Mouse (Mus musculus): ENCODE results near the gene Mfsd11. TPM values are rescaled to one million over a fixed set of nuclear protein-coding genes. Genes with fewer than 3 reads are reported as not detected.
"Not testable (repeated sequence)": the region's sequence is repeated elsewhere in the genome, so short reads cannot be mapped to it uniquely, and the experiment has no call there.

The Mfsd11 gene
- polyA plus RNA-seq, 1 experiment from 2014 or later, result 27.0 TPM

DNA sequence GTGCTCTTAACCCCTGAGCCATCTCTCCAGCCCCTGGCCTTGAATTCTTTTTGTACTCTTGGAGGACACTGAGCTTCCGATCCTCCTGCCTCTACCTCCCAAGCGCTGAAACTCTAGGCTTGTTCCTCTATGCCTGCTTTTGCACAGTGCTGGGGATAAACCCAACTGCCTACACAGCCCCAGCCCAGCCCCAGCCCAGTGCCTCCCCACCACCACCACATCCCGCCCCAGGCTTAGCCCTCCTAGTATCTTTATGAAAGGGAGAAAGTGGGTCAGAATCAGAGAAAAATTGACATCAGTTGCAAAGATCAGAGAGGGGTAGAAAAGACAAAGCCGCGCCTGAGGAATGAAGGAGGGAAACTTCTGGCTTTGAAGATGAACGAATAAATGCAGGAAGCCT lies 31.8 kb downstream of the Mfsd11 start:
- peaks cover 13% of the 10 kb centered on the region for H3K4me1 ChIP-seq
- H3K27ac ChIP-seq, result no peak overlapping the region
- no peak overlapping the region for H3K4me3 ChIP-seq
- no peaks in the 10 kb centered on the region for H3K36me3 ChIP-seq
- 86% methylated on average over 6 of the region's 6 CpGs for WGBS
- no peak for DNase-seq (ENCODE audit: low spot score)
- no peaks in the 10 kb centered on the region for H3K9me3 ChIP-seq
- H3K27me3 ChIP-seq (ENCODE audit: insufficient read depth, poor library complexity, severe bottlenecking), result peaks cover 36% of the 10 kb centered on the region

DNA sequence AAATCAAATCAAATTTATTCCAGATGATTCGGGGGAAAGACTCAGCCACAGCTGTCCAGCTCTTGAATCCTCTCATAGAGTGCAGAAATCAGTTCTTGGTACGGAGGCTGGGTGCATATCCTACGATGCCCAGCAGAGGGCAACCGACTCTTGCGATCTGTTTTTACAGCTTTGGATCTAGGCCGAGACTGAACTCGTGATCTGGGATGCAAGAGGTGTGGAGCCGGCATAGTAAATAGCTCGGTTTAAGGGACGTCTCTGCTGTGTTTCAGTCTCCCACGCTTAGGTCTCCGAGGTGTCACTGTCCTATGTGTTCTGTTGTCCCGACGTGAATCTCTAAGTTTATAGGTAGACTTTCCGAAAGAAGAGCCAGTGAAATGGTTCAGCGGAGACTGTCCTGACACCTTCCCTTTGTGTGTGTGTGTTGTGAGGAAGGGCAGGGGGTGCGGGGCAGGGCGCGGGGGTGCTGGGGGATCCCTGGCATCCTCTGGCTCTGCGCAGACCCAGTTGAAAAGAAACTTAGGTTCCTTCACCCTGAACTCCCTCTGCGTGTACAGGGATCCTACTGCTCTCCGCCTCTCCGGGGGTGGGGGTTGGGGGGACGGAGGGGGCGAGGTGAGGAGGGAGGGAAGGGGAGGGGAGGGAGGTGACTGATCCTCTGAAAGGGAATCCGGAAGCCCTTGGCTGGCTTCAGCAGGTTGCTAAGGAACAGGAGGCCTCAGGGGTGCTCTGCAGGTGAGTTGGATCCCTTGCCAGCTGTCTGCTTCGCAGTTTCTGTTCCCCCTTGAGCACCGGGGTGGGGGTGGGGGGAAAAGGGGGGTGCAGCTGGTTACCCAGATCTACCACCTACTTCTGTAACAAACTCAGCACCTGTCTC lies 33.3 kb downstream of the Mfsd11 start:
- peak overlapping the region; percentile 52 for H3K4me3 ChIP-seq
- peak; percentile 83 for DNase-seq (ENCODE audit: low spot score)
- WGBS, result 5% methylated on average over 27 of the region's 28 CpGs
- H3K27ac ChIP-seq, result 0 out of 2 replicates have a peak overlapping the region, but pooled peaks have one; percentile 22
- peaks cover 43% of the 10 kb centered on the region for H3K27me3 ChIP-seq (ENCODE audit: insufficient read depth, poor library complexity, severe bottlenecking)
- no peaks in the 10 kb centered on the region for H3K36me3 ChIP-seq
- no peaks in the 10 kb centered on the region for H3K9me3 ChIP-seq
- peaks cover 13% of the 10 kb centered on the region for H3K4me1 ChIP-seq

DNA sequence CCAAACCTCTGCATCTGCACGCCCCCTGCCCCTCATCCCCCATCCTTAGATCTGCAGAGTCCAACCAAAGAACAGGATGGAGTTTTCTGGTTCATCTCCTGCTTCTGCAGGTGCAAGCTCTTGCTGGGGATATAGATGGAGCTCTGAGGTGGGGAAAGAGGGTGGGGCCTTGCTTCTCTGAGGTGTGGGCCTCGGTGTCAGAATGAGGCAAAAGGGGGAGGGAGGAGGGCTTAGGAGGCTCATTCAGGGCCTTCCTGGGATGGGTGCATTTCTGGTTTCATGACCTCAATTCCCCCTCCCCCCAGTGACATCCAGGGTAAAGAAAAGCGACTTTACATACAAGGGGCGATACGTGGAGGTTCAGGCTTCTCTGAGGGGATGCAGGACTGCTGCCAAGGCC lies 34.9 kb downstream of the Mfsd11 start:
- H3K9me3 ChIP-seq, result no peaks in the 10 kb centered on the region
- H3K4me3 ChIP-seq, result no peak overlapping the region
- H3K27me3 ChIP-seq (ENCODE audit: insufficient read depth, poor library complexity, severe bottlenecking), result peaks cover 46% of the 10 kb centered on the region
- WGBS, result 55% methylated on average over 5 of the region's 5 CpGs
- DNase-seq (ENCODE audit: low spot score), result no peak
- H3K4me1 ChIP-seq, result peaks cover 13% of the 10 kb centered on the region
- H3K27ac ChIP-seq, result no peak overlapping the region
- H3K36me3 ChIP-seq, result no peaks in the 10 kb centered on the region

DNA sequence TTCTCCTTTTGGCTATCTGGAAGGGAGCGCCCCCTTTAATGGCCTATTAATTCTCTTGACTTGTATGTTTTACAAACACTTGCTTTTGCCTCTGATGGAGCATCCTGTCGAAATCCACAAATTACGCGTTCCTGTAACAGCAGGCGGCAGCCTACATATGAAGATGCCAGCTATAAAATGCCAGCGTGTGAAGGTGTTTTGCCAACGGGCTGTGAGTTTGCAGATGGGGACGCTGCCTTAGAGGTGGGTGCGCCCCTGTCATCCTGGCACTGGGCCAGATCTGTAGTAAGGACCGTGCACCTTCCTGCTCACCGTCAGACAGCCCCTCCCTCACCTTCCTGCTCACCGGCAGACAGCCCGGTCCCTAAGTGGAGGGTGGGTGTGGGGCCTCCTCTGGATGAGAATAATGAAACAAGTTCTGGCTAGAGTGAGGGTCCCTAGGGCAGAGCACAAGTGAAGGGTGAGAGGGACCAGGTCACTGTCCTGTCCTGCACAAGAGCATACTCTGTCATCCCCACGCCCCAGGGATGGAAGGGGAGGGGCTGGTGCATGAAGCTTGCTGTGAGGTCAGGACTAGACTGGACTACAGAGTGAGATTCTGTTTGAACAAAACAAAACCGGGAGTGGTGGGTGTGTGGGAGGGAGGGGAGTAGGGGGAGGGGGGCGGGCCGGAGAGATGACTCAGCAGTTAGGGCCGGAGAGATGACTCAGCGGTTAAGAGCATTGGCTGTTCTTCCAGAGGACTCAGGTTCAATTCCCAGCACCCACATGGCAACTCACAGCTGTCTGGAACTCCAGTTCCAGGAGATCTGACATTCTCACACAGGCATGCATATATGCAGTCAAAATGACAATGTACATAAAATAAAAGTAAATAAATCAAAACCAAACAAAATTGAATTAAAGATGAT lies 41.5 kb downstream of the Mfsd11 start:
- H3K4me3 ChIP-seq, result no peak overlapping the region
- H3K9me3 ChIP-seq, result no peaks in the 10 kb centered on the region
- DNase-seq (ENCODE audit: low spot score), result no peak
- H3K4me1 ChIP-seq, result peaks cover 14% of the 10 kb centered on the region
- no peaks in the 10 kb centered on the region for H3K36me3 ChIP-seq
- no peak overlapping the region for H3K27ac ChIP-seq
- peaks cover 14% of the 10 kb centered on the region for H3K27me3 ChIP-seq (ENCODE audit: insufficient read depth, poor library complexity, severe bottlenecking)
- 72% methylated on average over 19 of the region's 19 CpGs for WGBS

DNA sequence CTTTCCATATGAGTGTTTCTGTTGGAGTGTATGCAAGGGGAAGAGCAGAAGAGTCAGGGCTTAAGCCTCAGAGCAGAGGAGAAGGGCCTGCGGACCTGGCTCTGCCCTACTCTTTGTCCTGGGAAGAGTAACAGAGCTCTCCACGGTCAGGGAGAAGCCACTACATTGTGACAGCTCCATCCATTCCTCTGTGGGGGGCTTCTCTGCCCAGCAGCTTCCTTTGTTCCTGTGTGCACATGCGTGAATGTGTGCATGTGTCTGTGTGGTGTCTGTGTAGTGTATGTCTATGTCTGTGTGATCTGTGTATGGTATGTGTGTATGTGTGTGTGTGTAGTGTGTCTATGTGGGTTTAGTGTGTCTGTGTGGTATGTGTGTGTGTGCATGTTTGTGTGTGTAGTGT lies 43.2 kb downstream of the Mfsd11 start:
- H3K4me3 ChIP-seq, result no peak overlapping the region
- 90% methylated on average over 3 of the region's 3 CpGs for WGBS
- peaks cover 17% of the 10 kb centered on the region for H3K4me1 ChIP-seq
- peaks cover 12% of the 10 kb centered on the region for H3K27me3 ChIP-seq (ENCODE audit: insufficient read depth, poor library complexity, severe bottlenecking)
- no peak for DNase-seq (ENCODE audit: low spot score)
- H3K36me3 ChIP-seq, result no peaks in the 10 kb centered on the region
- H3K9me3 ChIP-seq, result no peaks in the 10 kb centered on the region
- no peak overlapping the region for H3K27ac ChIP-seq

DNA sequence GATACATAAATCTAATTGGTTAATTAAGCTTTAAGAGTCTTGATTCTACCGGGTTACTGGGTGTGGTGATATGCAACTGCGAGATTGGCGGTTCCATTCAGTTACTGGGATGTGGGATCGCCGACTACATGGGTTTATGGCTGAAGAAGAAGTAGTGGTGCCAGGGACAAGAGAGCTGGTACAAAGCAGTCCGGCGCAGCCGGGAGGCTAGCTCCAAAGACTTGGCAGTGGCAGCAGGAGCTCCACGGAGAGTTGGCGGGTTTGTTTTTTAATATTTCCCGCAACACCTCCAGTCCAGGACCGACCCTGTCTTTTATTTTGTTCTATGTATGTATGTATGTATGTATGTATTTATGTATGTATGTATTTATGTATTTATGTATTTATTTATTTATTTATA lies 47.0 kb downstream of the Mfsd11 start:
- Histone ChIP-seq H3K4me3 (no peak overlapping the region), H3K36me3 (no peaks in the 10 kb centered on the region), H3K4me1 (peaks cover 13% of the 10 kb centered on the region), H3K9me3 (no peaks in the 10 kb centered on the region), H3K27me3 (ENCODE audit: insufficient read depth, poor library complexity, severe bottlenecking) (peaks cover 17% of the 10 kb centered on the region; the same call in 1 of the 2 replicates), H3K27ac (no peak overlapping the region)
- no peak for DNase-seq (ENCODE audit: low spot score)
- WGBS, result 90% methylated on average over 12 of the region's 12 CpGs

DNA sequence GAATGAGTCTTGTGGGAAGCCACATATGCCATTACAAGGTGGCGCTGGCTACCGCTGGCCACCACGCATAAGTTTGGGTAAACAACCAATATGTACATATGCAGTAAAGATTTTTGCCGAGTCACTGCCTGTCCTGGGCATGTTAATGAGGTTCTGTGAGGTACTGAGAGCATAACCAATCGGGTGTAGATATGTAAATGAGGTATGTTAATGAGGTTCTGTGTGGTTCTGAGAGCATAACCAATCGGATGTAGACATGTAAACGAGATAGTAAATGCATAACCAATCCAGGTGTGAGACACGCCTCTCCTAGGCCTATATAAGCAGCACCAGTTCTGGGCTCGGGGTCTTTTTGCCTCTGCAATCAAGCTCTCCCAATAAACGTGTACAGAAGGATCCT lies 50.3 kb downstream of the Mfsd11 start:
- not testable (repeated sequence) for H3K36me3 ChIP-seq; H3K9me3 ChIP-seq; H3K27ac ChIP-seq; DNase-seq (ENCODE audit: low spot score); H3K4me3 ChIP-seq
- peaks cover 39% of the 10 kb centered on the region for H3K27me3 ChIP-seq (ENCODE audit: insufficient read depth, poor library complexity, severe bottlenecking)
- peaks cover 16% of the 10 kb centered on the region for H3K4me1 ChIP-seq
- WGBS, result 86% methylated on average over 10 of the region's 10 CpGs

DNA sequence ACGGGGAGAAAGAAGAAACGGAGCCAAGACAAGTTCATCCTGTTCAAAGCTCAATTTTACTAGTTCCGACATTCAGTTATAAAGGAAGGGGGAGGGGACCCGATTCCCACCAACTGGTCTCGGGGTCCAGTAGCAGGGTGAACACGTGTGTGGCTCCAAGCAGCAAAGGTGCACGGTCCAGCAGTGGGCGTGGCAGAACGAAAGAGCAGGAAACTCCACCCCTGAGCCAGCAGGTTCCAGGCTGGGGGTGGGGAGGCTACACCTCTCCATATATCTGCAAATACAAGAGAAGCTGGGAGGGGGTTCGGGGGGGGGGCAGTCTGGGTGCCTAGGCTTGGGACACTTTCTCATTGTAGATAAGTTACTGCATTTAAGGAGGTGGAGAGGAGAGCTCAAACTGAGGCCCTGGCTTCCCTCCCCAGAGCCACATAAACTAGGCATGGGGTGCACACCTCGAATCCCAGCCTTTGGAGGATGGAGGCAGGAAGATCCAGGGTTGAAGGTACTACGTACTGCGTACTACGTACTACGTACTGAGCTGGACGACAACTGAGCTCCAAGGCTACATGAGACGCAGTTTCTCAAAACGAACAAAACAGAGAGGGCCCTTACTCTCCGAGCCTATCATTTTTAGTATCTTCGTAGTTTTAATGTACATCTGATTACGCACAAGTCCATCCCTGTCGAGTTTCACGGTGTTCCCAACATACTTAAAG lies 53.7 kb downstream of the Mfsd11 start:
- no peak overlapping the region for H3K27ac ChIP-seq
- no peaks in the 10 kb centered on the region for H3K9me3 ChIP-seq
- DNase-seq (ENCODE audit: low spot score), result no peak
- H3K36me3 ChIP-seq, result no peaks in the 10 kb centered on the region
- H3K4me3 ChIP-seq, result peak overlapping the region; percentile 53
- H3K4me1 ChIP-seq, result peaks cover 11% of the 10 kb centered on the region
- WGBS, result 6% methylated on average over 23 of the region's 23 CpGs
- peaks cover 29% of the 10 kb centered on the region for H3K27me3 ChIP-seq (ENCODE audit: insufficient read depth, poor library complexity, severe bottlenecking)

DNA sequence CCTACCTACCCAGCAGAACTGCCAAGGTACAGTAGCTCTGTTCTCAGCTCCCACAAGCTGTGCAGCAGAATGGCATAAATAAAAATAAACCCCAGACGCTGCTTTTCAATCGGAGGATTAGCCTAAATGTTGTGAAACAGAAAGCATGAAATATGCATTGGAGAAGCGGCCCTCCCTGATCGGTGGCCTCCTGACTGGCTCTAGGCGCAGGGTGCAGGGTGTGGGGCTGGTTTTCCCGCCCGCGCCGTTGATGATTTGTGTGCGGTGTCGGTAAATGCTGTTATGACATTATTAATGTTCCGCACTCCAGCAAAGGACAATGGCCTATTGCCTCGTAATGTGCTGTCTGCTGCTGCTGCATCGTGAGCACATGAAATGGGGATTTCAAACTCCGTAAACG lies 61.3 kb downstream of the Mfsd11 start:
- Histone ChIP-seq H3K36me3 (no peaks in the 10 kb centered on the region), H3K4me1 (peaks cover 5% of the 10 kb centered on the region), H3K27me3 (ENCODE audit: insufficient read depth, poor library complexity, severe bottlenecking) (peaks cover 48% of the 10 kb centered on the region), H3K9me3 (no peaks in the 10 kb centered on the region), H3K4me3 (no peak overlapping the region), H3K27ac (no peak overlapping the region)
- no peak for DNase-seq (ENCODE audit: low spot score)
- WGBS, result 76% methylated on average over 16 of the region's 16 CpGs

DNA sequence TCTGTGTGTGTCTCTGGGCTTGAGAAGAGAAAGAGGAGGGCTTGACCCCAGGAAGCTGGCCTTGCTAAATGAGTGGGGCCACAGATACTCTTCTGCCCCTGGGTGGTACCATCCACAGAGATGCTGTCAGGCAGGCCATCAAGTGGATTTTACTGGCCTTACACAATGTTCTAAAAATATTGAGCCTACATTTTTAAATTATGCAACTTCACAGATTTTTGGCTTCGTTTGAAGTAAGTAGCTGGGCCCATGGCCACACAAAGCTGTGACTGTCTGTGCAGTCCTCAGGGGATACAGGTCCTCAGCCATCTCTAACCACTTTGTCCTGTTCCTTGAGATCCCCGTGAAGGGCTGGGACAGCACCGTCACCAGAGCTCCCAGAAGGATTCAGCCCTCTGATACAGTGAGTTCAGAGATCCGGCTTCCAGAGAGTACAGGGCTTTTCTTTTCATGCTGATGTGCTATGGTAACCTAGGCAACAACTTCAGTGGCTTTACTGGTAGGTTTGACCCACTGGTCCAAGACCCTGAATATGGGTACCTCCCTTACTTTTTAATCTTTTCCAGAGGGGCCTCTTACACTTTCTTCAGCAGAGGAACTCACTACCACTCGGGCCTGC lies 62.1 kb downstream of the Mfsd11 start:
- peaks cover 56% of the 10 kb centered on the region for H3K27me3 ChIP-seq (ENCODE audit: insufficient read depth, poor library complexity, severe bottlenecking)
- H3K9me3 ChIP-seq, result no peaks in the 10 kb centered on the region
- H3K4me1 ChIP-seq, result peaks cover 14% of the 10 kb centered on the region
- no peaks in the 10 kb centered on the region for H3K36me3 ChIP-seq
- WGBS, result 63% methylated on average over 5 of the region's 5 CpGs
- H3K27ac ChIP-seq, result no peak overlapping the region
- DNase-seq (ENCODE audit: low spot score), result no peak
- H3K4me3 ChIP-seq, result no peak overlapping the region

DNA sequence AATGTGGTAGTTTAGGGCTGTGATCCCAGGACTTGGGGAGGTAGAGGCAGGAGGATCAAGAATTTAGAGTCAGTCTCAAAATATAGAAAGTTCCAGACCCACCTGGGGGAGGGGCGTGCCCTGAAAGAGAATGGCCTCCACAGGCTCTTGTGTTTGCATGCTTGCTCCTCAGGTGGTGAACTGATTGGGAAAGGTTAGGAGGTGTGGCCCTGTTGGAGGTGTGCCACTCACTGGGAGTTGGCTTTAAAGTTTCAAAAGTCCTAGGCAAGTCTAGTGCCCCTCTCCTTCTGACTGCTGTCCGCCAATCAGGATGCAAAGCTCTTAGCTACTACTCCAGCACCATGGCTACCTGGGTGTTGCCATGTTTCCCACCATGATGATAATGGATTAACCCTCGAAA lies 63.0 kb downstream of the Mfsd11 start:
- no peaks in the 10 kb centered on the region for H3K36me3 ChIP-seq
- H3K4me1 ChIP-seq, result peaks cover 19% of the 10 kb centered on the region
- no peak overlapping the region for H3K4me3 ChIP-seq
- no peak for DNase-seq (ENCODE audit: low spot score)
- 77% methylated on average over 3 of the region's 3 CpGs for WGBS
- H3K9me3 ChIP-seq, result no peaks in the 10 kb centered on the region
- no peak overlapping the region for H3K27ac ChIP-seq
- H3K27me3 ChIP-seq (ENCODE audit: insufficient read depth, poor library complexity, severe bottlenecking), result peaks cover 65% of the 10 kb centered on the region

DNA sequence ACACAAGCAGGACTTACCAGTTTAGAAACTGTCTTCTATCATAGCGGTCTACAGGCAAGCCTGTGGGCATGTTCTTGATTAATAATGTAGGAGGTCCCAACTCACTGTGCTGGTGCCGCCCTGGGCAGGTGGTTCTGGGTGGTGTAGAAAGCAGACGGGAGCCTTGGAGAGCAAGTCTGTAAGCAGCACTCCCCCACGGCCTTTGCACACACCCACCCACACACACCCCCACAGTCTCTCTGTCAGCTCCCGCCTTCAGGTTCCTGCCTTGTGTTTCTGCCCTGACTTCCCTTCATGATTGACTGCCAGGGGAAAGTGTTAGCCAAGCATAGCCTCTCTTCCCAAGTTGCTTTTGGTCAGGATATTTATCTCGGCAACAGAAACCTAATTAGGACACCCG lies 65.1 kb downstream of the Mfsd11 start:
- no peaks in the 10 kb centered on the region for H3K9me3 ChIP-seq
- H3K27ac ChIP-seq, result no peak overlapping the region
- peaks cover 86% of the 10 kb centered on the region for H3K27me3 ChIP-seq (ENCODE audit: insufficient read depth, poor library complexity, severe bottlenecking)
- no peaks in the 10 kb centered on the region for H3K36me3 ChIP-seq
- WGBS, result 53% methylated on average over 7 of the region's 7 CpGs
- peaks cover 25% of the 10 kb centered on the region for H3K4me1 ChIP-seq
- DNase-seq (ENCODE audit: low spot score), result no peak
- no peak overlapping the region for H3K4me3 ChIP-seq

Data from heart, embryonic 10.5 days (tissue).